Mouse (Mus musculus): ENCODE measurements around the gene Rasa3. TPM values are rescaled to one million over a fixed set of nuclear protein-coding genes. Genes with fewer than 3 reads are reported as not detected.

Gene Rasa3
- polyA plus RNA-seq, 1 experiment from 2014 or later, result 14.0 TPM

GRCm38 (mm10) chr8:13703756-13704155, 26.4 kb upstream of the Rasa3 start:
- Histone ChIP-seq H3K27ac (no peak overlapping the region), H3K4me1 (replicated peaks; ENCODE audit: insufficient read depth, low read length) (no peaks in the 10 kb centered on the region), H3K36me3 (ENCODE audit: insufficient read depth, low read length) (no peaks in the 10 kb centered on the region), H3K9me3 (replicated peaks; ENCODE audit: low read length) (no peaks in the 10 kb centered on the region), H3K4me3 (replicated peaks; ENCODE audit: low read depth, low read length) (no peak overlapping the region), H3K27me3 (ENCODE audit: insufficient read depth, low read length) (no peaks in the 10 kb centered on the region), H3K9ac (ENCODE audit: low read depth, low read length) (no peak overlapping the region), H3K4me2 (ENCODE audit: low read length) (no peak overlapping the region)
- no peak for DNase-seq (ENCODE audit: low spot score)
- TF ChIP-seq CTCF (IDR thresholded peaks at IDR 0.05; ENCODE audit: low read depth), result no peak
- 92% methylated on average over 6 of the region's 6 CpGs for WGBS
- no peak for ATAC-seq (replicated peaks; ENCODE audit: low FRiP score, low read depth)

DNA sequence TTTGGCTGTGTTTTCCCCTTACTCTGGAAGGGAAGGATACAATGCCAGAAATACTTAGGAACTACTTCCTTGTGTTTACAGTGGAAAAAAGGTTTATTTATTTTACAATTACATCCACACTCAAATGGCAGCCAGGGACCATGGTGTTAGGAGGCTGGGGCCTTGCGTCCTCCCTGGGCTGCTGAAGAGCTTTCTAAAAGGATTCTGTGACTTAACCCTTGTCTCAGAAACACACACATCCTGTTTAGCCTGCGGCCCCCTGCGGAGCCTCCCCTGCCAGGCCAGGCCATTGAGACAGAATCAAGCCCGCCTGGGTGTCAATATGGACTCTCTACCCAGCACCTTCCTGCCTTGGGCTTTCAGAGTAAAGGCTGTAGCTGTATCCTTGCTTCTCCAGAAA, 25.4 kb upstream of the Rasa3 start:
- H3K4me2 ChIP-seq (ENCODE audit: low read length), result no peak overlapping the region
- no peaks in the 10 kb centered on the region for H3K9me3 ChIP-seq (replicated peaks; ENCODE audit: low read length)
- no peak overlapping the region for H3K27ac ChIP-seq
- no peaks in the 10 kb centered on the region for H3K36me3 ChIP-seq (ENCODE audit: insufficient read depth, low read length)
- ATAC-seq (replicated peaks; ENCODE audit: low FRiP score, low read depth) (no peak), DNase-seq (ENCODE audit: low spot score) (no peak)
- 61% methylated on average over 4 of the region's 4 CpGs for WGBS
- no peak overlapping the region for H3K4me3 ChIP-seq (replicated peaks; ENCODE audit: low read depth, low read length)
- H3K27me3 ChIP-seq (ENCODE audit: insufficient read depth, low read length), result no peaks in the 10 kb centered on the region
- no peaks in the 10 kb centered on the region for H3K4me1 ChIP-seq (replicated peaks; ENCODE audit: insufficient read depth, low read length)
- no peak overlapping the region for H3K9ac ChIP-seq (ENCODE audit: low read depth, low read length)
- no peak for TF ChIP-seq CTCF (IDR thresholded peaks at IDR 0.05; ENCODE audit: low read depth)

GRCm38 (mm10) chr8:13699323-13699949, 22.0 kb upstream of the Rasa3 start:
- Histone ChIP-seq H3K27me3 (ENCODE audit: insufficient read depth, low read length) (no peaks in the 10 kb centered on the region), H3K9ac (ENCODE audit: low read depth, low read length) (no peak overlapping the region), H3K4me2 (ENCODE audit: low read length) (no peak overlapping the region), H3K36me3 (ENCODE audit: insufficient read depth, low read length) (no peaks in the 10 kb centered on the region), H3K4me1 (replicated peaks; ENCODE audit: insufficient read depth, low read length) (no peaks in the 10 kb centered on the region), H3K27ac (no peak overlapping the region), H3K4me3 (replicated peaks; ENCODE audit: low read depth, low read length) (no peak overlapping the region), H3K9me3 (replicated peaks; ENCODE audit: low read length) (no peaks in the 10 kb centered on the region)
- ATAC-seq (replicated peaks; ENCODE audit: low FRiP score, low read depth) (no peak), DNase-seq (ENCODE audit: low spot score) (no peak)
- no peak for TF ChIP-seq CTCF (IDR thresholded peaks at IDR 0.05; ENCODE audit: low read depth)
- WGBS, result 62% methylated on average over 5 of the region's 5 CpGs

DNA sequence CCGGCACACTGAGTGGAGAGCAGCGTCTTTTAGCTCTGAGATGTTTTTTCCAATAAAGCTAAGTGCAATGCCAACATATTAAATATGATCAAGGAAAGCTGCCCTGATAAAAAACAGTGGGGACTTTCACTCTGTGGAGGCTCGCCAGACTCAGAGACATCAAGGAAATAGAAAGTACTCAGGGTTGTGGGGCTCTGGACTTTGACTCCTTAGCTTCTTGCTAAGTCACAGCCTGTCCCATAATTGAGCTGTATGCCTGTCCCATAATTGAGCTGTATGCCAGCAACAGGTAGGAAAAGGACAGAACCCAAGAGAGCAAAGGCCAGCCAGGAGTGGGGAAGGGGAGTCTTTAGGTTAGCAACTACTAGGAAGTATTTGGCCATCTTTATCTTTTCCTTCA, 20.9 kb upstream of the Rasa3 start:
- H3K4me3 ChIP-seq (replicated peaks; ENCODE audit: low read depth, low read length), result no peak overlapping the region
- DNase-seq (ENCODE audit: low spot score), result no peak
- H3K9me3 ChIP-seq (replicated peaks; ENCODE audit: low read length), result no peaks in the 10 kb centered on the region
- H3K4me1 ChIP-seq (replicated peaks; ENCODE audit: insufficient read depth, low read length), result no peaks in the 10 kb centered on the region
- no peak overlapping the region for H3K4me2 ChIP-seq (ENCODE audit: low read length)
- no peak for TF ChIP-seq CTCF (IDR thresholded peaks at IDR 0.05; ENCODE audit: low read depth)
- ATAC-seq (replicated peaks; ENCODE audit: low FRiP score, low read depth), result no peak
- H3K9ac ChIP-seq (ENCODE audit: low read depth, low read length), result no peak overlapping the region
- H3K27ac ChIP-seq, result no peak overlapping the region
- H3K27me3 ChIP-seq (ENCODE audit: insufficient read depth, low read length), result no peaks in the 10 kb centered on the region
- no peaks in the 10 kb centered on the region for H3K36me3 ChIP-seq (ENCODE audit: insufficient read depth, low read length)
- WGBS, result 74% methylated on average over 3 of the region's 3 CpGs

DNA sequence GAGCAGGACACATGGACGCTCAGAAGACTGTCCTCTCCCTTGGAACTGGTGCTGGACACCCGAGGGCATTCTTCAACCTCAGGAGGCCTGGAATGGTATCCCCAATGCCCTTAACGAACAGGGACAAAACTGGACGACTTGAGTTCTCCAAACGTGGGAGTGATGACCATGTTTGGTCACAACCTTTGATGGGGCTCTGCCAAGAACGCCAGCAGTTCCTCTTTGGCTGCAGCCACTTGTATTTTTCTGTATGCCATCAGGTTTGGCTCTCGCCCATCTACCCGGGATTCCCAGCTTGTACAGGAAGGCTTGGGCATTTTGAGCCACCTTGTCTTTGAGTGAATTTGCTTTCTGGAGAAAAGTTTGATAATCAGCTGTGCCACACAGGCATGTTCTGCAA, 20.3 kb upstream of the Rasa3 start:
- H3K9me3 ChIP-seq (replicated peaks; ENCODE audit: low read length), result no peaks in the 10 kb centered on the region
- H3K36me3 ChIP-seq (ENCODE audit: insufficient read depth, low read length), result no peaks in the 10 kb centered on the region
- H3K27me3 ChIP-seq (ENCODE audit: insufficient read depth, low read length), result no peaks in the 10 kb centered on the region
- no peak overlapping the region for H3K4me3 ChIP-seq (replicated peaks; ENCODE audit: low read depth, low read length)
- DNase-seq (ENCODE audit: low spot score), result no peak
- H3K9ac ChIP-seq (ENCODE audit: low read depth, low read length), result no peak overlapping the region
- TF ChIP-seq CTCF (IDR thresholded peaks at IDR 0.05; ENCODE audit: low read depth), result no peak
- no peak for ATAC-seq (replicated peaks; ENCODE audit: low FRiP score, low read depth)
- H3K4me2 ChIP-seq (ENCODE audit: low read length), result no peak overlapping the region
- no peaks in the 10 kb centered on the region for H3K4me1 ChIP-seq (replicated peaks; ENCODE audit: insufficient read depth, low read length)
- H3K27ac ChIP-seq, result no peak overlapping the region
- 74% methylated on average over 8 of the region's 8 CpGs for WGBS

GRCm38 (mm10) chr8:13697196-13697595, 19.8 kb upstream of the Rasa3 start:
- H3K4me3 ChIP-seq (replicated peaks; ENCODE audit: low read depth, low read length), result no peak overlapping the region
- H3K36me3 ChIP-seq (ENCODE audit: insufficient read depth, low read length), result no peaks in the 10 kb centered on the region
- DNase-seq (ENCODE audit: low spot score), result no peak
- H3K9me3 ChIP-seq (replicated peaks; ENCODE audit: low read length), result no peaks in the 10 kb centered on the region
- H3K27me3 ChIP-seq (ENCODE audit: insufficient read depth, low read length), result no peaks in the 10 kb centered on the region
- no peaks in the 10 kb centered on the region for H3K4me1 ChIP-seq (replicated peaks; ENCODE audit: insufficient read depth, low read length)
- H3K27ac ChIP-seq, result no peak overlapping the region
- ATAC-seq (replicated peaks; ENCODE audit: low FRiP score, low read depth), result no peak
- 66% methylated on average over 8 of the region's 8 CpGs for whole genome bisulfite sequencing
- H3K9ac ChIP-seq (ENCODE audit: low read depth, low read length), result no peak overlapping the region
- no peak overlapping the region for H3K4me2 ChIP-seq (ENCODE audit: low read length)
- TF ChIP-seq CTCF (IDR thresholded peaks at IDR 0.05; ENCODE audit: low read depth), result no peak

DNA sequence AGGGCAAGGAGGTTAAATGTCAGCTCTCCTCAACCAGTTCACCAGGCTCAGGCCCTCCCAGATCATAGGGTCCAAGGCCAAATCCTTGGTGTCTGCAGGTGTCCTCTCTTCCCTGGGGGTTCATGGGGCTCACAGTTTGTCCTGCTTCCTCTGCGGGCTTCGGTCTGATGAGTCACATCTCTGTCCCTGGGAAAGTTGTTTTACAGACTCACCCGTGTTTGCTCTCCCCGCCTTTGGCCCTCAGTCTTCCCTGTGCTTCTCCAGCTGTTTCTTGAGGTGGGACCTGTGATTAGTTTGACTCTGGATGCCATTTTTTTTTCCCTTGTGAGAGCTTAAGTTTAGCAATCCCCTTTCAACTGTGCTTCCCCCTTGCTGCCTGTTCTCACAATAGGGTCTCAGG, 18.8 kb upstream of the Rasa3 start:
- WGBS, result 86% methylated on average over 4 of the region's 4 CpGs
- no peak for DNase-seq (ENCODE audit: low spot score)
- no peaks in the 10 kb centered on the region for H3K9me3 ChIP-seq (replicated peaks; ENCODE audit: low read length)
- H3K4me1 ChIP-seq (replicated peaks; ENCODE audit: insufficient read depth, low read length), result no peaks in the 10 kb centered on the region
- no peaks in the 10 kb centered on the region for H3K27me3 ChIP-seq (ENCODE audit: insufficient read depth, low read length)
- no peak overlapping the region for H3K4me3 ChIP-seq (replicated peaks; ENCODE audit: low read depth, low read length)
- no peak overlapping the region for H3K4me2 ChIP-seq (ENCODE audit: low read length)
- no peak for TF ChIP-seq CTCF (IDR thresholded peaks at IDR 0.05; ENCODE audit: low read depth)
- no peak overlapping the region for H3K9ac ChIP-seq (ENCODE audit: low read depth, low read length)
- ATAC-seq (replicated peaks; ENCODE audit: low FRiP score, low read depth), result no peak
- no peaks in the 10 kb centered on the region for H3K36me3 ChIP-seq (ENCODE audit: insufficient read depth, low read length)
- H3K27ac ChIP-seq, result no peak overlapping the region

Measured in kidney, postnatal 0 days (tissue).